Mouse (Mus musculus) frontal cortex, adult 2 months (tissue): ENCODE measurements at regions not wholly inside any gene's neighbourhood (a gene's known extent, or its start where the extent isn't known, plus 50 kb on each side); places are given as distances from the start of the nearest gene placed in this dataset.

Experiments
- DNase-seq, 2 experiments: peaks; one replicate each; pipeline ENCODE4 v3.0.0; 2022; ENCODE audit warnings: low spot score in 1 of 2; ENCODE audit errors: extremely low spot score in 1 of 2

DNA sequence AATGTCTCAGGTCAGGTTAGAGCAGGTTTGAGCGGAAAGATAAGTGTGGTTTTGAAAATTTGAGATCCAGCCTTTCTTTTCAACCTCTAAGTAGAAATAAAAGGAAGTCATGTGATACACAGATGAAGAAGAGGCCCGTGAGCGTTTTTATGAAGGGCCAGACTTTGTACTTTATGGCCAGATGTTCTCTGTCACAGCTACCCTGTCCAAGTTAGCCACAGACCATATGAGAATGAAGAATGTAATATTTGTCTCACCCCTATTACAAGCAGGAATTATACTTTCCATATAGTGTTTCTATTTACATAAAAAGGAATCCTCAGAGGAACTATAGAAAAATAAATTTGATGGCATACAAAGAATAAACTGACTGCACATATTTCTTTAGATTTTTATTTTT lies 114.9 kb upstream of the Ahr start:
- no peak for DNase-seq

DNA sequence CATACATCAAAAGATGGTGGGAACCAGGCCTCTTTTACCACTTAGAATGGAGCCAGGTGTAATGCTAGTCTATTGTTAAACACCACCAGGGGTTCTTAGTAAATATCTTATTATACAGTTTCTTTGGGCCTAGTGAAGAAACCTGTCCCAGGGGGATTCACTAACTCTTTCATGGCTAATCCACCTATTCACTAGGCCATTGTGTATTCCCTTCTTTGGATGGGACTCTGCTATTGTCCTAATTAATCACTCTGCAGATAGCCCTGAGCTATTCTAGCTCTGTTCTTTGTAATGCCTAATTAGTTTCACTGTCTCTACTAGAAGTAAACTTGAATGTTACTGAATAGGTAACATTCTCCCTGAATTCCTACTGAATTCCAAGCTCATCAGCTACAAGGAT lies 107.6 kb upstream of the Ahr start:
- DNase-seq: no peak

DNA sequence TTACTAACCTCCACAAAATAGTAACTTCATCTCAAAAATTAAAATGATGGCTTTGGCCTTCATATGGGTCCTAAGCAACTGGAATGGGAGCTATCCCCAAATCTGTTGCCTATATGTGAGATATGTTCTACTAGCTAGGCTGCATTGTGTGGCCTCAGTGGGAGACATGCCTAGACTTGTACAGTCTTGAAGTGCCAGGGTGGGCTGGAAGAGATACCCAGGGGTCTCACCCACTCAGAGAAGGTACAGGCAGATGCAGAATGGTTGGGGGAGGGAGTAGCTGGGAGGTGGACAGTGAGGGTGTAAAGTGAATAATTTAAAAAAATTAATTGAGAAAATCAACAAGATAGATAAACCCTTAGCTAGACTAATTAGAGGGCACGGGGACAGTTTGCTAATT lies 106.9 kb upstream of the Ahr start:
- no peak for DNase-seq

DNA sequence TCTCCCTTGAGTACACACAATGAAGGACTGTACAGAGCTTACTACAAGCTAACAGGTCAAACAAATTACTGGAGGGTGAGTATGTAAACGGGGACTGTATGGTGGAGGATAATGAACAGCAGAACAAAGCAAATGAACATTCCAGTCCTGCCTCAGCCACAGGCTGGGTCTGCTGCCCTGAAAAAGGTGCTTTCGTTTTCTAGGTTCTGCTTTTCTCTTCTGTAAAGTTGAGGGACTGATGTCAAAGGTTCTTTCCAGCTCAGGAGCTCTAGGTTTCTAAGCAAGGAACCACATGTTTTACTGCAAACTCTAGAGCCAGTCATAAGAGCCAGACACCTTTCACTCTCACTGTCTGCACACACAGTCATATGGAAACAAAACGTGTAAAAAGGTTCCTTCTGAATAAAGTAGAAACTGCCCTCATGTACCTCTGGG lies 106.1 kb upstream of the Ahr start:
- DNase-seq: no peak

DNA sequence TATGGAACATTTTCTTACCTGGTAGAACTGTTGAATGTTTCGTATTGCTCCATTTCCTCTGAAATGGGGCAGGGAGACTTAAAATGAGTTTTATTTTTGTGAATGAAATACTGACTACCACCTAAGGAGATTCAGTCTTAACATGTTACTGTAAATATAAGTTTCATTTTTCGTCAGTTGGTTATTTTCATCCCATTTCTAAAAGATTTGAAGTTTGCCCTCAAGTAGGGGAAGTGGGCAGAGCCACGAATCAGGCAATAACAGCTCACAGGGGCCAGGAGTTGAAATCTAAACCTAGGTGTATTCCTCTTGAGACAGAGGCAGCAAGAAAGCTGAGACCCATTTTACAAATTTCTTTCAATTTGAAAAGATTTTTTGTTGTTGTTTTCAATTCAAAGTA lies 88.6 kb upstream of the Ahr start:
- DNase-seq: no peak

DNA sequence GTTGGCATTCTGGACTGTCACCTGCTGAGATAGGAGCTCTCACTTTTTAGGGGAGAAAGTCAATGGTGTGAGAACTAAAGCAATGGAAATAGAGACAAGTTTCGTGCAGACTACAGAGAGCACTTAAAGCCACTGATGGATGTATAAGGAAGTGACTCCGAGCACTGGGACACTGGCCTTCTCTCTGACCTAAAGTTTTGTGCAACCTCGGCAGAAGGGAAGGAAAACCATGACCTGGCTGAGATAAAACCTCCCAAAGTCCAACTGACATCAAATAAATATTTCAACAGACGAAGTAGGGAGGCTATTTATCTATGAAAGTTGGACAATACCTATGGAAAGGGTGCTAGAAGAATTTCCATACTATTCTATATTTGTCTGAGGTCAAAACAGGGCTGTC lies 80.0 kb upstream of the Ahr start:
- no peak for DNase-seq

DNA sequence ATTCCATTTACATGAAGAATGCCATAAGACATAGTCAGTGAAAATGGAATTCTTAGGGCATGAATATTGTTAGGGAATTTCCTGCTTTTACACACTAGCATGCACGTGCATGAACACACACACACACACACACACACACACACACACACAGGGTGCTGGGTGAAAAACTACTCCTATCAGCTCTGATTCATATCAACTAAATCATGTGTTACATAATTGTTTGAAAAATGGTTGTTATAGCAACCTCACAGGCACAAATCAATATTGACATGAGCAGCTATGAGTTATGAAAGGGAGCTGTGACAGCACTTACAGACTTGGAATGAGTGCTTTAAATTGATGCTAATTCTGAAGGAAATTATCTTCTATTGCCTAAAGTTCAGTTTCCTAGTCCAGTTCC lies 72.8 kb upstream of the Ahr start:
- no peak for DNase-seq

DNA sequence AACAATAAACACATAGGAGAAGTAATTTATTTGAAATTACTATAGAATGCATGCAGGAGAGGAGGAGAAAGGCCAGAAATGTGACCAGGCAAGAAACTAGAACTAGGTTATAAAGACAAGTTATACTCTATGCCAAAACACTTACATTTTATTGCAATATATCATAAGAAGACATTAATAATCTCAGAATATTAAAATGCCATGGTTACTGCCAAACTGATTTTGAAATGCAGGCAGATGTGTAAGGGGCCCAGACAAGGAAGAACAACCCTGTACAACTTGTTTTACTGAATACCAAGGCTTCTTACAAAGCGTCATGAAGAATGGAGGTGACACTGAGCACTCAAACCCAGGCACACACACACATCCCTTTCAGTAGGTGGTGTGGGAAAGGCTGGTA lies 68.9 kb upstream of the Ahr start:
- DNase-seq: no peak

DNA sequence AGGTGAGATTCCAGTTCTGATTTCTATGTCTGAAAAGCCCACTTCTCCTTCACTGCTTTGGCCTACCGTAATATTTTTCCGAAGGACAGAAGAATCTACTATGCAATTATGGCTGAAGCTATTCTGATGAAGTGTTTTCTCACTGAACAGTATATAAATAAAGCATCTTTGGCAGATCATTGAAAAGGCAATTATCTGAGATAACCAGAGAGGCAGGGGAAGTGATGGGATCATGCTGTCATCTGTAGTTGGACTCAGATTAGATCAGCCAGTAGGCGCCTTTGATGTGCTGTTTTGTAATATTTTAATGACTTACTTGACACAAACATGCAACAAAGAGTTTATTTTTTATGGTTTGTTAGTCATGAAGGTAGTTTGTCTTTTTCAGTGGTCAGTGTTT lies 67.8 kb upstream of the Ahr start:
- DNase-seq: no peak

DNA sequence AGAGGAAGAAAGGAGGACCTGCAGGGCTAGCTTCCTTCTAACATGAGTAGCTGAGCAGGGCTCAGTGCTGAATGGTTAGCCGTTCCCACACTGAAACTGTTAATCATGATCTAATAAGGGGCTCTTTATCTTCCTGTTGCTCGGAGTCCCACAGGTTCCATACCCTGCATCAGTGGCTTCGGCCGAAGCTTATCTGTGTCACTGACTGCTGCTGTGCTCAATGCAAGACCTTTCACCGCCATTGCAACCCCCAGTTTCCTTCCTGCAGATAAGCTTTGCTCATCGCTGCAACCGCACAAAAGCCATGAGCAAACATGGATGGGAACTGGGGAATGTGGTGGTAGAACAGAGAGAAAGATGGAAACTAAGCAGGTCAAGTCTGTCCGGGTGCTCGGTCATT lies 63.5 kb upstream of the Ahr start:
- no peak for DNase-seq

DNA sequence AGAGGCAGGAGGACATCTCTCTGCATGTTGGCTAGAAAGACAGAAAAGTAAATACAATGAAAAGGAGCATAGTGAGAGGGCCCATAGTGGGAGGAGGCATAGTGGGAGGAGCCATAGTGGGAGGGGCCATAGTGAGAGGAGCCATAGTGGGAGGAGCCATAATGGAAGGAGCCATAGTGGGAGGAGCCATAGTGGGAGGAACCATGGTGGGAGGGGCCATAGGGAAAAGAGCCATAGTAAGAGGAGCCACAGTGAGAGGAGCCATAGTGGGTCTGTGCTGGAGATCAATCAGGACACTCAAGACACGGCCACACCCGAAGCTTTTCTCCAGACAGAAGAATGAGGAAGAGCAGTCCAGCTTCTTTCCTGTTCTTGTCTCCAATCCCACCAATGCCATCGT lies 58.0 kb upstream of the Ahr start:
- DNase-seq: no peak
